Mouse (Mus musculus) cerebellum, adult (tissue): ENCODE data around the gene Ets1.

Experiments
- ATAC-seq: cut with Nextera tagmentation; 2 replicates; pipeline ENCODE4 v1.9.2; 2017; ENCODE audit warnings: mild to moderate bottlenecking, moderate library complexity, mixed read lengths; ENCODE audit not compliant: insufficient number of reproducible peaks, low FRiP score, low TSS enrichment

Ets1 gene

GRCm38 (mm10) chr9:32661071-32661470 is 25.1 kb downstream of the Ets1 start:
- ATAC-seq = no peak

GRCm38 (mm10) chr9:32661561-32661960 is 25.5 kb downstream of the Ets1 start:
- no peak for ATAC-seq

GRCm38 (mm10) chr9:32666611-32667517 is 30.8 kb downstream of the Ets1 start:
- no peak for ATAC-seq

- ATAC-seq = no peak
These were observed 31.5 kb downstream of the Ets1 start for GRCm38 (mm10) chr9:32667518-32667908.

- ATAC-seq = no peak
These were observed 32.2 kb downstream of the Ets1 start for GRCm38 (mm10) chr9:32668075-32668673.

GRCm38 (mm10) chr9:32669397-32669796 is 33.4 kb downstream of the Ets1 start:
- ATAC-seq = no peak

- ATAC-seq = no peak
These were observed 36.2 kb downstream of the Ets1 start for GRCm38 (mm10) chr9:32671970-32672859.

- no peak for ATAC-seq
These were observed 37.9 kb downstream of the Ets1 start for GRCm38 (mm10) chr9:32673923-32674322.

GRCm38 (mm10) chr9:32675671-32676409 is 39.8 kb downstream of the Ets1 start:
- ATAC-seq = no peak

GRCm38 (mm10) chr9:32676480-32676879 is 40.5 kb downstream of the Ets1 start:
- no peak for ATAC-seq

GRCm38 (mm10) chr9:32677646-32678045 is 41.6 kb downstream of the Ets1 start:
- ATAC-seq = no peak

GRCm38 (mm10) chr9:32678120-32678757 is 42.2 kb downstream of the Ets1 start:
- no peak for ATAC-seq

- no peak for ATAC-seq
These were observed 43.5 kb downstream of the Ets1 start for GRCm38 (mm10) chr9:32679531-32679930.

GRCm38 (mm10) chr9:32680201-32680600 is 44.2 kb downstream of the Ets1 start:
- no peak for ATAC-seq

GRCm38 (mm10) chr9:32685793-32686558 is 50.0 kb downstream of the Ets1 start:
- ATAC-seq = no peak

GRCm38 (mm10) chr9:32688351-32688750 is 52.3 kb downstream of the Ets1 start:
- no peak for ATAC-seq

GRCm38 (mm10) chr9:32691151-32691925 is 55.3 kb downstream of the Ets1 start:
- ATAC-seq = no peak

- ATAC-seq = no peak
These were observed 56.9 kb downstream of the Ets1 start for GRCm38 (mm10) chr9:32692944-32693343.
